Mouse (Mus musculus): ENCODE measurements around the gene D10Jhu81e.
A peak's percentile ranks its signal among the peaks of the same experiment; 100 is the strongest.

The D10Jhu81e gene

GRCm38 (mm10) chr10:78163923-78164322 is 5.7 kb downstream of the D10Jhu81e start:
- DNase-seq (ENCODE audit: low read depth, low spot score): peak; percentile 65

- no peak for DNase-seq (ENCODE audit: low read depth, low spot score)
Measured at GRCm38 (mm10) chr10:78163241-78163640, 6.3 kb downstream of the D10Jhu81e start.

- no peak for DNase-seq (ENCODE audit: low read depth, low spot score)
Measured at GRCm38 (mm10) chr10:78162646-78163045, 6.9 kb downstream of the D10Jhu81e start.

GRCm38 (mm10) chr10:78161096-78161495 is 8.5 kb downstream of the D10Jhu81e start:
- no peak for DNase-seq (ENCODE audit: low read depth, low spot score)

- no peak for DNase-seq (ENCODE audit: low read depth, low spot score)
Measured at GRCm38 (mm10) chr10:78160369-78161095, 9.1 kb downstream of the D10Jhu81e start.

- DNase-seq (ENCODE audit: low read depth, low spot score): peak; percentile 72
Measured at GRCm38 (mm10) chr10:78159906-78160305, 9.7 kb downstream of the D10Jhu81e start.

GRCm38 (mm10) chr10:78159252-78159878 is 10.2 kb downstream of the D10Jhu81e start:
- DNase-seq (ENCODE audit: low read depth, low spot score): no peak

- no peak for DNase-seq (ENCODE audit: low read depth, low spot score)
Measured at GRCm38 (mm10) chr10:78158041-78158440, 11.5 kb downstream of the D10Jhu81e start.

GRCm38 (mm10) chr10:78156926-78157325 is 12.7 kb downstream of the D10Jhu81e start:
- DNase-seq (ENCODE audit: low read depth, low spot score): no peak

- no peak for DNase-seq (ENCODE audit: low read depth, low spot score)
Measured at GRCm38 (mm10) chr10:78148834-78149766, 20.5 kb downstream of the D10Jhu81e start.

- no peak for DNase-seq (ENCODE audit: low read depth, low spot score)
Measured at GRCm38 (mm10) chr10:78147908-78148441, 21.6 kb downstream of the D10Jhu81e start.

- no peak for DNase-seq (ENCODE audit: low read depth, low spot score)
Measured at GRCm38 (mm10) chr10:78143727-78144505, 25.7 kb downstream of the D10Jhu81e start.

GRCm38 (mm10) chr10:78140843-78141242 is 28.7 kb downstream of the D10Jhu81e start:
- no peak for DNase-seq (ENCODE audit: low read depth, low spot score)

- no peak for DNase-seq (ENCODE audit: low read depth, low spot score)
Measured at GRCm38 (mm10) chr10:78140251-78140600, 29.4 kb downstream of the D10Jhu81e start.

- no peak for DNase-seq (ENCODE audit: low read depth, low spot score)
Measured at GRCm38 (mm10) chr10:78139572-78140250, 29.9 kb downstream of the D10Jhu81e start.

GRCm38 (mm10) chr10:78138812-78139523 is 30.6 kb downstream of the D10Jhu81e start:
- no peak for DNase-seq (ENCODE audit: low read depth, low spot score)

GRCm38 (mm10) chr10:78137191-78137590 is 32.4 kb downstream of the D10Jhu81e start:
- no peak for DNase-seq (ENCODE audit: low read depth, low spot score)

- DNase-seq (ENCODE audit: low read depth, low spot score): no peak
Measured at GRCm38 (mm10) chr10:78135947-78136346, 33.6 kb downstream of the D10Jhu81e start.

GRCm38 (mm10) chr10:78134975-78135798 is 34.4 kb downstream of the D10Jhu81e start:
- DNase-seq (ENCODE audit: low read depth, low spot score): no peak
